In genomic region chr1:91670980-91671379, GRCm38 (mm10) we compare ENCODE assay signal across 18 mouse cellular contexts.
DNase-seq lines count a peak whose midpoint lies in the region; ATAC-seq and TF ChIP-seq lines count a peak whose summit lies in the region.
"Had no signal": no experiment of that assay in that cellular context is flagged by ENCODE, and none has a peak within 500 bp of the region (broad histone marks: within the 10 kb centered on the region; RNA-seq: fewer than 3 reads in every experiment).

No protein-coding gene starts in this region.

- no peak for TF ChIP-seq CTCF in brain, embryonic 14.5 days (IDR thresholded peaks at IDR 0.05; ENCODE audit: borderline replicate concordance, extremely low read depth, insufficient read depth, insufficient read length)

- no peak overlapping the region for H3K4me3 ChIP-seq in kidney, embryonic 14.5 days (ENCODE audit: low read length)
- H3K4me3 ChIP-seq in limb, embryonic 12.5 days (replicated peaks) = no peak overlapping the region
- no peak overlapping the region for H3K4me3 ChIP-seq in midbrain, embryonic 11.5 days (ENCODE audit: low read depth, low read length)
- H3K4me3 ChIP-seq: embryonic facial prominence, embryonic 12.5 days; forebrain, embryonic 13.5 days; heart, embryonic 13.5 days; hindbrain, embryonic 10.5 days; lung, embryonic 15.5 days; midbrain, embryonic 10.5 days had no signal

- no peak overlapping the region for H3K4me2 ChIP-seq in kidney, embryonic 14.5 days (replicated peaks; ENCODE audit: low read depth, low read length)
- H3K4me2 ChIP-seq in limb, embryonic 12.5 days = no peak overlapping the region
- no peak overlapping the region for H3K4me2 ChIP-seq in midbrain, embryonic 11.5 days
- H3K4me2 ChIP-seq: embryonic facial prominence, embryonic 12.5 days; forebrain, embryonic 13.5 days; heart, embryonic 13.5 days; liver, embryonic 11.5 days; lung, embryonic 15.5 days had no signal

- H3K27ac ChIP-seq in kidney, embryonic 14.5 days (ENCODE audit: low read depth, low read length) = no peak overlapping the region
- H3K27ac ChIP-seq in limb, embryonic 12.5 days = 0 out of 2 replicates have a peak overlapping the region, but pooled peaks have one; percentile 4
- H3K27ac ChIP-seq in midbrain, embryonic 11.5 days (ENCODE audit: low read depth, low read length) = no peak overlapping the region
- H3K27ac ChIP-seq: embryonic facial prominence, embryonic 12.5 days; forebrain, embryonic 13.5 days; heart, embryonic 13.5 days; hindbrain, embryonic 10.5 days; lung, embryonic 15.5 days; midbrain, embryonic 10.5 days had no signal

- peak; percentile 7 for DNase-seq in kidney, adult 9 months
- DNase-seq in brain, embryonic 14.5 days (ENCODE audit: low read depth) = peak; percentile 7
- DNase-seq in gastrocnemius, postnatal 10 days = peak; percentile 18
- no peak for DNase-seq in thymus, postnatal 36 days
- DNase-seq in midbrain, embryonic 11.5 days (ENCODE audit: low spot score, missing footprints) = no peak
- DNase-seq: cerebellum, adult 11 months; cerebellum, postnatal 36 days; spleen, adult 18-20 months had no signal

- no peaks in the 10 kb centered on the region for H3K27me3 ChIP-seq in kidney, embryonic 14.5 days (ENCODE audit: control insufficient read depth, insufficient read depth, low read length)
- no peaks in the 10 kb centered on the region for H3K27me3 ChIP-seq in limb, embryonic 12.5 days
- H3K27me3 ChIP-seq in midbrain, embryonic 11.5 days (ENCODE audit: control insufficient read depth, insufficient read depth, low read length) = no peaks in the 10 kb centered on the region
- H3K27me3 ChIP-seq: embryonic facial prominence, embryonic 12.5 days; forebrain, embryonic 13.5 days; heart, embryonic 13.5 days; lung, embryonic 15.5 days had no signal

- no peak overlapping the region for H3K9ac ChIP-seq in kidney, embryonic 14.5 days (ENCODE audit: low read depth, low read length)
- no peak overlapping the region for H3K9ac ChIP-seq in limb, embryonic 12.5 days (replicated peaks)
- H3K9ac ChIP-seq in midbrain, embryonic 11.5 days (ENCODE audit: low read length) = no peak overlapping the region
- H3K9ac ChIP-seq: embryonic facial prominence, embryonic 12.5 days; forebrain, embryonic 13.5 days; heart, embryonic 13.5 days; lung, embryonic 15.5 days had no signal

- 45% methylated on average over 13 of the region's 13 CpGs for WGBS in kidney, embryonic 14.5 days
- 41% methylated on average over 13 of the region's 13 CpGs for WGBS in limb, embryonic 12.5 days
- WGBS in midbrain, embryonic 11.5 days = 81% methylated on average over 13 of the region's 13 CpGs

- TF ChIP-seq POLR2A in brain, embryonic 14.5 days (IDR thresholded peaks at IDR 0.05; ENCODE audit: borderline replicate concordance, extremely low read depth, insufficient read depth, insufficient read length, poor library complexity, severe bottlenecking) = no peak

- H3K4me1 ChIP-seq in kidney, embryonic 14.5 days (ENCODE audit: control insufficient read depth, insufficient read depth, low read length) = no peaks in the 10 kb centered on the region
- H3K4me1 ChIP-seq in limb, embryonic 12.5 days (replicated peaks) = peaks cover 8% of the 10 kb centered on the region
- no peaks in the 10 kb centered on the region for H3K4me1 ChIP-seq in midbrain, embryonic 11.5 days (ENCODE audit: control insufficient read depth, insufficient read depth, low read length)
- H3K4me1 ChIP-seq: forebrain, embryonic 13.5 days; lung, embryonic 15.5 days; midbrain, embryonic 10.5 days had no signal

- H3K36me3 ChIP-seq in kidney, embryonic 14.5 days (ENCODE audit: control insufficient read depth, insufficient read depth, low read length) = no peaks in the 10 kb centered on the region
- no peaks in the 10 kb centered on the region for H3K36me3 ChIP-seq in limb, embryonic 12.5 days
- H3K36me3 ChIP-seq in midbrain, embryonic 11.5 days (ENCODE audit: control insufficient read depth, insufficient read depth, low read length) = no peaks in the 10 kb centered on the region
- H3K36me3 ChIP-seq: embryonic facial prominence, embryonic 12.5 days; heart, embryonic 13.5 days; hindbrain, embryonic 10.5 days; lung, embryonic 15.5 days; midbrain, embryonic 10.5 days had no signal

- H3K9me3 ChIP-seq in kidney, embryonic 14.5 days (ENCODE audit: control insufficient read depth, low read length) = no peaks in the 10 kb centered on the region
- peaks cover 7% of the 10 kb centered on the region; the same call in 1 of the 2 replicates for H3K9me3 ChIP-seq in limb, embryonic 12.5 days
- no peaks in the 10 kb centered on the region for H3K9me3 ChIP-seq in midbrain, embryonic 11.5 days (ENCODE audit: control insufficient read depth, low read length)
- H3K9me3 ChIP-seq: forebrain, embryonic 13.5 days; heart, embryonic 13.5 days; hindbrain, embryonic 10.5 days; lung, embryonic 15.5 days; midbrain, embryonic 10.5 days had no signal

- no peak for ATAC-seq in kidney, embryonic 14.5 days (ENCODE audit: low FRiP score, low TSS enrichment)
- 0 out of 2 replicates have a peak, but pooled peaks have one; percentile 31 for ATAC-seq in limb, embryonic 12.5 days (ENCODE audit: insufficient number of reproducible peaks, insufficient read depth, low FRiP score, low TSS enrichment, low read depth)
- no peak for ATAC-seq in granulocyte monocyte progenitor cell, adult 5-6 weeks (replicated peaks; ENCODE audit: poor library complexity, severe bottlenecking)
- ATAC-seq in midbrain, embryonic 11.5 days (ENCODE audit: low FRiP score) = no peak
- ATAC-seq: forebrain, embryonic 13.5 days had no signal

Comparison
In these comparisons a context has a peak if more than half of its experiments do, and no peak if none do; other contexts are left out.
1. DNase-seq: peak in kidney, adult 9 months (single experiment), brain, embryonic 14.5 days (single experiment) and gastrocnemius, postnatal 10 days (single experiment); none in thymus, postnatal 36 days (0 of 2) and midbrain, embryonic 11.5 days (single experiment).